Mouse (Mus musculus): ENCODE measurements at regions not wholly inside any gene's neighbourhood (a gene's known extent, or its start where the extent isn't known, plus 50 kb on each side); places are given as distances from the start of the nearest gene placed in this dataset.

DNA sequence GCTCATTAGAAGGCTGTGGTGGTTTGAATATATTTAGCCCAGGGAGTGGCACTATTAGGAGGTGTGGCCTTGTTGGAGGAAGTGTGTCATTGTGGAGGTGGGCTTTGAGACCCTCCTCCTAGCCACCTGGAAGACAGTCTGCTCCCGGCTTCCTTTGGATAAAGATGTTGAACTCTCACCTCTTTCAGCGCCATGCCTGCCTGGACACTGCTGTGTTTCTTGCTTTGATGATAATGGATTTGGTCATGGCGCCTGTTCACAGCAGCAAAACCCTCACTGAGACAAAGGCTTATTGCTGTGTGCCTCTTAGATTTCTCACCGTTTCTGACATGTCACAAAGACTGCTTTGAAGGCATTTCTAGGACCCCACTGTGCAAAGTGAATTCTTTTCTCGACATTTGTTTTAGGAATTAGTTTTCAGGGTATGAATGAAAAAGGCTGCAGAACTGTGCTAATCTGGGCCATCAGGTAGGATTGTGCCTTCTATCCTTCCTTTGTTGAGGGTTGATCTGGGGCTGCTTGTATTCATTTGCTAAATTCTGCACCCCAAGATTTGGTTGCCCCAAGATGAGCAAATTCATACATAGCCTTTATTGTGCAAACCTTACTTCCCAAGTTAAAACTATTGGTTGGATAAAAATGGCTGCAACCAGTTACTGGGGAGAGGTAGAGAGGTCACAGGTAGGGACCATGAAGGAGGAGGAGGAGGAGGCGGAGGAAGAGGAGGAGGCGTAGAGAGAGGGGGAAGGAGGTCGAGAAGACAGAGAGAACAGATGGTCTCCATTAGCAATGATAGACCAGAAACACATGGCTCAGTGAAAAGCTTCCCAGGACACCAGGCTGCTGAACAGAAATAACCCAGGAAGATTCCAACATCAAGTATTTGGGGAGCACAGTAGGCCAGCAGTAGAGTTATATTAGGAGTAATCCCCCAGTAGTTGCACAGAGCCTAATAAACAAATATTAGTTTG, 93.2 kb downstream of the Slc4a3 start:
- no peak for TF ChIP-seq POLR2A (IDR thresholded peaks at IDR 0.05; ENCODE audit: insufficient read depth, low read length)
- no peak for TF ChIP-seq CTCF (IDR thresholded peaks at IDR 0.05; ENCODE audit: low read depth, low read length)
- no peak for TF ChIP-seq EP300 (IDR thresholded peaks at IDR 0.05; ENCODE audit: insufficient read depth, low read depth, low read length)
